Mouse (Mus musculus): ENCODE results near the gene Platr25. TPM values are rescaled to one million over a fixed set of nuclear protein-coding genes. Genes with fewer than 3 reads are reported as not detected.
A peak's percentile ranks its signal among the peaks of the same experiment; 100 is the strongest.
"Not testable (repeated sequence)": the region's sequence is repeated elsewhere in the genome, so short reads cannot be mapped to it uniquely, and the experiment has no call there.

The Platr25 gene
- total RNA-seq, 2 experiments from 2014 or later = 10.4 to 12.3 TPM

DNA sequence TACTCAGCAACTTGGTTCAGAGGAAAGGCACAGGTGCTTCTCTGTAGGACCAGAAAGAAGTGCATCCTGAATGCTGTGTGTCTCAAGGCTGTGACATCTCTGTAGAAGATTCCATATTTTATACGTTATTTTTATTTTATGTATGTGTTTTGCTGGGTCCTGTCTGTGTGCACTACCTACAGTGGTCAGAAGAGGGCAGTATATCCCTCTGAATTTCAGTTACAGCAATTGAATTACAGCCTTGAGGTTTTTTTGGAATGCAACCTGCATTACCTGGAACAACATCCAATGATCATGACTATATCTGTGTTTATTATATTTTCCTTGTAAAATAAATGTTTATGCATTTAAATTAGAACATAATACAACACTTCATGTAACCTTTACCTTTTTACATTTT, 133.4 kb downstream of the Platr25 start:
- intact Hi-C loops (cut with DNase I); H3K27ac ChIP-seq; DNase-seq (ENCODE audit: extremely low spot score in 1 of 2, low spot score in 2 of 2); H3K4me3 ChIP-seq: not testable (repeated sequence)
- TF ChIP-seq CTCF (IDR thresholded peaks at IDR 0.05) = peak; percentile 58

DNA sequence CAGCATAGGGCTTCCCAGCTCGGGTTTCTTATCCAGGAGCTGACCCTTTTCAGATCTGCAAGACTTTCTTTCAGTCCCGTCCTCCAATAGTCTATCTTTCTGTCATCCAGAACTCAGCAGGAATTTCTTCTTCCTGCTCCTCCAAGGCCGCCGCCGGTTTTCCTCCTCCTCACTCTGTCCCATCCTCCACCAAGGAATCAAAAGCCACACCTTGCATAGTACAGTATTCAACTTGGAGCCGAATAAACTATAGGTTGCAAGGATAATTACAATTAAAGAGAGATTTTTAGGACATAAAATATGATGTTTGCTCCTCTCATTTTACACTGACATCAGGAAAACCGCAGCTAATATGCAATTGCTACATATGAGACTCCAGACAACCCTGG, 136.2 kb downstream of the Platr25 start:
- DNase-seq (ENCODE audit: extremely low spot score in 1 of 2, low spot score in 2 of 2); H3K27ac ChIP-seq: not testable (repeated sequence)
- intact Hi-C loops (cut with DNase I) = loop anchor here (5.0 kb wide), 2 partner anchors 133 to 233 kb away; partner anchors contain the start of gene Fbp2
- H3K4me3 ChIP-seq = peak overlapping the region; percentile 44

DNA sequence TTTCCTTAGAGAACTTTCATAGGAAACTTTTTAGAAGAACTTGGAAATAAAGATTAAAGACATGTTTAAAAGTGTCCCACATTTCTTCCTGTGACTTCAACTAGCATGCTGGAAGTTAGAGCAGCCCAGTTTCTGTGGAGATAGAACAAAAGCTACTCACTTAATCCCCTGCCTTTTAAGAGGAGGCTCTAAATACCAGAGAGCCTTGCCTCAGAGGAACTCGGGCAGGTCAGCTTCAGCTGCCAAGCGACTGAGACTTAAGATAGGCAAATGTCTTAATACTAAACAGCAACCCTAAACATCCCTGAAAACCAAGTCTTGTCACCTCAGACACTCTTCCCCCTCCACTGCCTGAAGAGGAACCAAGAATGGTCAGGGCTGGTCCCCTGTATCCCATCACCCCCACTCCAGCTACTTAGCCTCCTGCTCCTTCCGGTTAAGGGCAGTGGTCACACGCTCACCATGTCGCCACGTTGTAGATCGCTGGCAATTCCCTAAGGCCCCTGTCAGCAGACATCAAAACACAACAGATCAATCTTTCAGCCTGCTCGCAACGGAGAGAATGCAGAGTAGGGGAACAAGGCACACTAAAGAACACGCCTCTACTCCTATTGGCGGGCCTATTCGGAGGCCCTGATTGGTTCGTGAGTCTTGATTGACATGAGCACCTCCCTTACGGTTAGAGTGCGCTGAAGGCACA, 136.8 kb downstream of the Platr25 start, which contains the start of gene 6720489N17Rik:
Gene 6720489N17Rik (minus strand): TSS at position 606 of the 700 bp plus-strand sequence.
- H3K27ac ChIP-seq = not testable (repeated sequence)
- H3K4me3 ChIP-seq = peak within 1 kb of the TSS; percentile 44
- intact Hi-C loops (cut with DNase I) = loop anchor here (5.0 kb wide), 2 partner anchors 134 to 234 kb away; partner anchors contain the start of gene Fbp2
- DNase-seq (ENCODE audit: extremely low spot score in 1 of 2, low spot score in 2 of 2) = peak; percentile 59 to 73

Small RNA genes lying within 50 kb of the gene (microRNA-seq; reads per million reads assigned to microRNA genes)
- gene Gm24020 = 0 reads per million in 2 experiments
- gene Gm24588 = 0 reads per million in 2 experiments
- 0 to 0.24 reads per million in 2 experiments for gene Mir713

Other genes starting within 250 kb of the Platr25 start
- 1 to 10 TPM in 1 of 2 experiments, under 1 TPM in 1; 0.79 to 1.8 TPM for gene Zfp935, start 202.2 kb downstream of the Platr25 start, total RNA-seq (2021)
- gene Zfp934, start 189.5 kb downstream of the Platr25 start, total RNA-seq (2021) = 1 to 10 TPM; 7.4 to 7.8 TPM
- 1 to 10 TPM; 3.3 TPM for gene 6720489N17Rik, start 136.5 kb downstream of the Platr25 start, total RNA-seq (2021)
- gene Gm5141, start 25.1 kb upstream of the Platr25 start, total RNA-seq (2021) = 1 to 10 TPM; 5.4 to 7.3 TPM
- gene Fbp2, start 97.7 kb upstream of the Platr25 start, total RNA-seq (2021) = not detected
- gene Fbp1, start 127.6 kb upstream of the Platr25 start, total RNA-seq (2021) = under 1 TPM; 0.33 to 0.59 TPM
- gene 2010111I01Rik, start 204.2 kb upstream of the Platr25 start, total RNA-seq (2021) = 100 to 1,000 TPM; 122 to 140 TPM